Mouse (Mus musculus): ENCODE results near the gene Ipo13. TPM values are rescaled to one million over a fixed set of nuclear protein-coding genes. Genes with fewer than 3 reads are reported as not detected.

The Ipo13 gene
- total RNA-seq, 2 experiments from 2014 or later, result 135 to 143 TPM

DNA sequence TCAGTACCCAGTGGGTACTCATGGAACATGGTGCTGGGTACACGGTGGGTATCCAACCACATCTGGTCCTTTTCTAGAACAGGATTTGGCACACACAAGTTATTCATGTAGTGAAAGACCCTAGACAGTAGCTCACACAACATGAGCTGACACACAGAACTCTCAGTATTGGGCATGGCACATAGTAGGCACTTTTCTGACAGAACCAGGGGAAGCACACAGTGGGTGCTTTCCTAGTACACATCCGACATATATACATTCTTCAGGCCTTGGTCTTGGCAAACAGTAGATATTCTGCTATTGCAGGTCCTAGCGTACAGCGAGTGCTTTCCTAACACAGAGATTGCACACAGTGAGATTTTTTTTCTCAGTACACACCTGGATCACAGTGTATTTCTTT, 68.5 kb downstream of the Ipo13 start:
- no peak for DNase-seq (ENCODE audit: low spot score in 2 of 2)

DNA sequence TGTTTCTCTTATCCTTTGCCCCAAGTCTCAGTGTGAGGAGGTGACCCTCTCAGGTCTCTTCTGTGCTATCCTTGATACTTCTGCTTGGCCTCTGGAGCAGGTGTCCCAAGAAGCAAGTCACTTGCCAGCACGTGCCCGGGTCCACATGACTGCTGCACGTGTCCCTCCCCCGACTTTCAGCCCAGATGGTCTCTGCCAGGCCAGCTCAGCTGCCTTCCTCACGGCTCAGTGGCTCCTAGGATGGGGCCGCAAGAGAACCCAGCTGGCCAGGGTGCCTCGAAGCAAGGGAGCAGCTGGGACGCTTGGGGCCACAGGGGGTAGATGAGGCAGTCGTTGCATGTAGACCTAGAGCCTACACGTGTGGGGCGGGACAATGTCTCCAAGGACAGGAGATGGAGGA, 69.5 kb downstream of the Ipo13 start:
- no peak for DNase-seq (ENCODE audit: low spot score in 2 of 2)

Other genes starting within 250 kb of the Ipo13 start
- 10 to 100 TPM; 37.5 to 38.2 TPM for gene Dmap1, start 232.7 kb downstream of the Ipo13 start, total RNA-seq (2021)
- gene Gm12845, start 190.6 kb downstream of the Ipo13 start, total RNA-seq (2021), result not detected
- gene Klf17, start 149.4 kb downstream of the Ipo13 start, total RNA-seq (2021), result not detected
- 10 to 100 TPM; 35.3 to 37.4 TPM for gene Slc6a9, start 80.5 kb downstream of the Ipo13 start, total RNA-seq (2021)
- under 1 TPM; 0.28 to 0.72 TPM for gene Ccdc24, start 42.4 kb downstream of the Ipo13 start, total RNA-seq (2021)
- 10 to 100 TPM; 60.4 to 65.2 TPM for gene B4galt2, start 31.5 kb downstream of the Ipo13 start, total RNA-seq (2021)
- gene Atp6v0b, start 27.7 kb downstream of the Ipo13 start, total RNA-seq (2021), result 100 to 1,000 TPM; 398 to 399 TPM
- 10 to 100 TPM; 11.2 TPM for gene Dph2, start 23.0 kb downstream of the Ipo13 start, total RNA-seq (2021)
- gene Artn, start 14.8 kb upstream of the Ipo13 start, total RNA-seq (2021), result 1 to 10 TPM; 1.4 to 1.7 TPM
- gene St3gal3, start 219.9 kb upstream of the Ipo13 start, total RNA-seq (2021), result 10 to 100 TPM; 47.1 to 48.7 TPM

Measured in layer of hippocampus, adult 18-20 months (tissue).